Mouse (Mus musculus): ENCODE measurements at regions not wholly inside any gene's neighbourhood (a gene's known extent, or its start where the extent isn't known, plus 50 kb on each side); places are given as distances from the start of the nearest gene placed in this dataset.

- DNase-seq: no peak
Observed at GRCm38 (mm10) chr4:70844742-70845141, 309.9 kb upstream of the Megf9 start.

GRCm38 (mm10) chr4:70810956-70811316 is 276.1 kb upstream of the Megf9 start:
- DNase-seq: no peak

GRCm38 (mm10) chr4:70810311-70810955 is 275.6 kb upstream of the Megf9 start:
- peak; percentile 38 for DNase-seq

GRCm38 (mm10) chr4:70804925-70805342 is 270.1 kb upstream of the Megf9 start:
- no peak for DNase-seq

GRCm38 (mm10) chr4:70798483-70798882 is 263.7 kb upstream of the Megf9 start:
- DNase-seq: no peak

- DNase-seq: no peak
Observed at GRCm38 (mm10) chr4:70797935-70798334, 263.1 kb upstream of the Megf9 start.

GRCm38 (mm10) chr4:70783487-70783886 is 248.7 kb upstream of the Megf9 start:
- no peak for DNase-seq

- no peak for DNase-seq
Observed at GRCm38 (mm10) chr4:70781591-70781990, 246.8 kb upstream of the Megf9 start.

GRCm38 (mm10) chr4:70776273-70776672 is 241.5 kb upstream of the Megf9 start:
- DNase-seq: no peak

GRCm38 (mm10) chr4:70743425-70743824 is 208.6 kb upstream of the Megf9 start:
- DNase-seq: no peak

GRCm38 (mm10) chr4:70742002-70742401 is 207.2 kb upstream of the Megf9 start:
- DNase-seq: no peak

GRCm38 (mm10) chr4:70741121-70741520 is 206.3 kb upstream of the Megf9 start:
- no peak for DNase-seq

- DNase-seq: no peak
Observed at GRCm38 (mm10) chr4:70709126-70709689, 174.4 kb upstream of the Megf9 start.

GRCm38 (mm10) chr4:70705128-70705752 is 170.4 kb upstream of the Megf9 start:
- DNase-seq: no peak

- no peak for DNase-seq
Observed at GRCm38 (mm10) chr4:70700894-70701293, 166.1 kb upstream of the Megf9 start.

GRCm38 (mm10) chr4:70664181-70664580 is 129.4 kb upstream of the Megf9 start:
- DNase-seq: no peak

- DNase-seq: no peak
Observed at GRCm38 (mm10) chr4:70621431-70621837, 86.6 kb upstream of the Megf9 start.

GRCm38 (mm10) chr4:70619636-70620287 is 85.0 kb upstream of the Megf9 start:
- no peak for DNase-seq

- DNase-seq: no peak
Observed at GRCm38 (mm10) chr4:70615794-70616193, 81.0 kb upstream of the Megf9 start.

GRCm38 (mm10) chr4:70614411-70614810 is 79.6 kb upstream of the Megf9 start:
- DNase-seq: no peak

GRCm38 (mm10) chr4:70603209-70603852 is 68.5 kb upstream of the Megf9 start:
- DNase-seq: peak; percentile 11

GRCm38 (mm10) chr4:70601301-70601700 is 66.5 kb upstream of the Megf9 start:
- peak; percentile 15 for DNase-seq

Measured in cerebellum, adult 8-10 months (tissue).